Mouse (Mus musculus): ENCODE measurements around the gene BC049715. TPM values are rescaled to one million over a fixed set of nuclear protein-coding genes. Genes with fewer than 3 reads are reported as not detected.

BC049715 gene
- polyA plus RNA-seq, 1 experiment from 2014 or later = 2.2 TPM

GRCm38 (mm10) chr6:136887854-136888253 is 60.4 kb downstream of the BC049715 start:
- Histone ChIP-seq H3K36me3 (ENCODE audit: insufficient read depth, low read length) (no peaks in the 10 kb centered on the region), H3K4me3 (ENCODE audit: low read depth, low read length) (no peak overlapping the region), H3K4me1 (ENCODE audit: insufficient read depth, low read depth, low read length) (peaks cover 5% of the 10 kb centered on the region; the same call in 1 of the 2 replicates), H3K9ac (replicated peaks; ENCODE audit: low read depth) (no peak overlapping the region), H3K27me3 (replicated peaks; ENCODE audit: insufficient read depth, low read length) (no peaks in the 10 kb centered on the region), H3K4me2 (replicated peaks; ENCODE audit: low read depth, low read length) (no peak overlapping the region), H3K9me3 (ENCODE audit: low read length) (no peaks in the 10 kb centered on the region), H3K27ac (ENCODE audit: low read length) (peak overlapping the region; percentile 77)
- ATAC-seq (peak; percentile 95), DNase-seq (ENCODE audit: low spot score) (peak; percentile 93)
- TF ChIP-seq CTCF (IDR thresholded peaks at IDR 0.05) (no peak), EP300 (IDR thresholded peaks at IDR 0.05) (peak; percentile 83)
- 31% methylated on average over 9 of the region's 9 CpGs for WGBS

GRCm38 (mm10) chr6:136889067-136889466 is 61.6 kb downstream of the BC049715 start:
- 80% methylated on average over 6 of the region's 6 CpGs for WGBS

GRCm38 (mm10) chr6:136889554-136889953 is 62.1 kb downstream of the BC049715 start:
- Histone ChIP-seq H3K9me3 (ENCODE audit: low read length) (no peaks in the 10 kb centered on the region), H3K9ac (replicated peaks; ENCODE audit: low read depth) (no peak overlapping the region), H3K27me3 (replicated peaks; ENCODE audit: insufficient read depth, low read length) (no peaks in the 10 kb centered on the region), H3K36me3 (ENCODE audit: insufficient read depth, low read length) (no peaks in the 10 kb centered on the region), H3K4me1 (ENCODE audit: insufficient read depth, low read depth, low read length) (peaks cover 5% of the 10 kb centered on the region; the same call in 1 of the 2 replicates), H3K27ac (ENCODE audit: low read length) (no peak overlapping the region), H3K4me2 (replicated peaks; ENCODE audit: low read depth, low read length) (no peak overlapping the region), H3K4me3 (ENCODE audit: low read depth, low read length) (no peak overlapping the region)
- WGBS = 68% methylated on average over 6 of the region's 6 CpGs
- DNase-seq (ENCODE audit: low spot score) = no peak
- TF ChIP-seq EP300 (IDR thresholded peaks at IDR 0.05) (no peak), CTCF (IDR thresholded peaks at IDR 0.05) (no peak)
- no peak for ATAC-seq

More at GRCm38 (mm10) chr6:136889067-136889466, 61.6 kb downstream of the BC049715 start:
- H3K27ac ChIP-seq (ENCODE audit: low read length) = peak overlapping the region; percentile 29; the same call in 1 of the 2 replicates
- H3K36me3 ChIP-seq (ENCODE audit: insufficient read depth, low read length) = no peaks in the 10 kb centered on the region
- H3K4me2 ChIP-seq (replicated peaks; ENCODE audit: low read depth, low read length) = no peak overlapping the region
- H3K9me3 ChIP-seq (ENCODE audit: low read length) = no peaks in the 10 kb centered on the region
- no peaks in the 10 kb centered on the region for H3K27me3 ChIP-seq (replicated peaks; ENCODE audit: insufficient read depth, low read length)
- DNase-seq (ENCODE audit: low spot score) = no peak
- no peak overlapping the region for H3K4me3 ChIP-seq (ENCODE audit: low read depth, low read length)
- no peak for TF ChIP-seq CTCF (IDR thresholded peaks at IDR 0.05)
- TF ChIP-seq EP300 (IDR thresholded peaks at IDR 0.05) = no peak
- no peak for ATAC-seq
- no peak overlapping the region for H3K9ac ChIP-seq (replicated peaks; ENCODE audit: low read depth)
- H3K4me1 ChIP-seq (ENCODE audit: insufficient read depth, low read depth, low read length) = peaks cover 5% of the 10 kb centered on the region; the same call in 1 of the 2 replicates

Small RNA genes within 50 kb of the gene (microRNA-seq; reads per million reads assigned to microRNA genes)
- gene Gm44364 = not detected

Other genes starting within 250 kb of the BC049715 start
- gene Plbd1, start 165.7 kb upstream of the BC049715 start, polyA plus RNA-seq (2015; fragmentation: Nextera tagmentation; extraction: Ambion mirVana) = 6.0 and 7.2 TPM in 2 replicates
- 0.11 TPM in 1 of 2 replicates, not detected in the other for gene Gucy2c, start 45.9 kb upstream of the BC049715 start, polyA plus RNA-seq (2015; fragmentation: Nextera tagmentation; extraction: Ambion mirVana)
- 1.5 and 1.6 TPM in 2 replicates for gene Hist4h4, start 23.2 kb upstream of the BC049715 start, polyA plus RNA-seq (2015; fragmentation: Nextera tagmentation; extraction: Ambion mirVana)
- gene H2afj, start 19.4 kb upstream of the BC049715 start, polyA plus RNA-seq (2015; fragmentation: Nextera tagmentation; extraction: Ambion mirVana) = 424 and 464 TPM in 2 replicates
- gene Wbp11, start 607 bp downstream of the BC049715 start, polyA plus RNA-seq (2015; fragmentation: Nextera tagmentation; extraction: Ambion mirVana) = 44.4 and 46.1 TPM in 2 replicates
- 2.3 and 3.4 TPM in 2 replicates for gene Smco3, start 7.8 kb downstream of the BC049715 start, polyA plus RNA-seq (2015; fragmentation: Nextera tagmentation; extraction: Ambion mirVana)
- gene Art4, start 30.1 kb downstream of the BC049715 start, polyA plus RNA-seq (2015; fragmentation: Nextera tagmentation; extraction: Ambion mirVana) = 7.5 and 7.9 TPM in 2 replicates
- 1,533 and 1,851 TPM in 2 replicates for gene Mgp, start 48.2 kb downstream of the BC049715 start, polyA plus RNA-seq (2015; fragmentation: Nextera tagmentation; extraction: Ambion mirVana)
- gene Erp27, start 94.6 kb downstream of the BC049715 start, polyA plus RNA-seq (2015; fragmentation: Nextera tagmentation; extraction: Ambion mirVana) = 0.61 and 0.74 TPM in 2 replicates
- 0.27 and 0.60 TPM in 2 replicates for gene Pde6h, start 96.2 kb downstream of the BC049715 start, polyA plus RNA-seq (2015; fragmentation: Nextera tagmentation; extraction: Ambion mirVana)
- gene Arhgdib, start 114.3 kb downstream of the BC049715 start, polyA plus RNA-seq (2015; fragmentation: Nextera tagmentation; extraction: Ambion mirVana) = 68.4 and 70.8 TPM in 2 replicates

Measured in lung, postnatal 0 days (tissue).